Mouse (Mus musculus) forelimb bud, embryonic 11.5 days (tissue): Measurements from ENCODE around the gene Vps51.
A peak's percentile ranks its signal among the peaks of the same experiment; 100 is the strongest.
"Not testable (repeated sequence)": the region's sequence is repeated elsewhere in the genome, so short reads cannot be mapped to it uniquely, and the experiment has no call there.

Experiments used
- DNase-seq: peaks from one replicate; pipeline ENCODE4 v3.0.0-alpha.2; 2012; ENCODE audit warnings: low read depth, low spot score

The Vps51 gene

GRCm38 (mm10) chr19:6047899-6048166 lies 29.2 kb downstream of the Vps51 start:
- no peak for DNase-seq

GRCm38 (mm10) chr19:6047154-6047898 lies 29.7 kb downstream of the Vps51 start:
- no peak for DNase-seq

- DNase-seq: peak; percentile 97
Measured at GRCm38 (mm10) chr19:6046294-6047153, 30.5 kb downstream of the Vps51 start, which contains the start of gene Syvn1. Gene Syvn1, plus strand, starts transcription at chr19:6046576.

GRCm38 (mm10) chr19:6045366-6046293 lies 31.4 kb downstream of the Vps51 start:
- DNase-seq: no peak

GRCm38 (mm10) chr19:6044102-6044501 lies 32.9 kb downstream of the Vps51 start:
- not testable (repeated sequence) for DNase-seq

DNA sequence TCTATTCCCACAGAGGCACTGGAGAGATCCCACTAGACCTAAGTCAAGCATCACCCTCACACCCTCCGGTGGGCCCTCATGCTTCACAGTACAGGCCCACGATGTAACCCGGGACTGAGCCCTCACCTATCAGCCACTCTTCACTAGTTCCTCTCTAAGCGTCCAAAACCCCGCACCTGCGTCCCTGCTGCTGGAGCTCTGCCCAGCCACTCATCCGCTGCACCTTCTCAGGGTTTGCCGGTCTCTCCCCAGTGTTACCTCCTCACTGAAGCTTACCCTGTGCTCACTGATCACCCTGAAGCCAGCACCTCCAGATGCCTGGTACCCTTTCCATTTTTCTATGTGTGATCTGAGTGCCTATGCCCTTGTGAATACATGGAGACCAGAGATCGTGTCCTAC lies 34.7 kb downstream of the Vps51 start:
- no peak for DNase-seq

DNA sequence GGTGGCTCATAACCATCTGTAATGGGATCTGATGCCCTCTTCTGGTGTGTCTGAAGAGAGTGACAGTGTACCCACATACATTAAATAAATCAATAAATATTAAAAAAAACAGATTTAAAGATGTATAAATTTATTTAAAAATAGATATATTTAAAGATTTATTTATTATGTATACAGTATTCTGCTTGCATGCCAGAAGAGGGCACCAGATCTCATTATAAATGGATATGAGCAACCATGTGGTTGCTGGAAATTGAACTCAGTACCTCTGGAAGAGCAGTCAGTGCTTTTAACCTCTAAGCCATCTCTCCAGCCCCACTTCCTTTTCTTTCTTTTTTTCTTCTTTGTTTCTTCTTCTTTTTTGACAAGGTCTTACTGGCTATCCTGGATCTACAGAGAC lies 37.0 kb downstream of the Vps51 start:
- no peak for DNase-seq

DNA sequence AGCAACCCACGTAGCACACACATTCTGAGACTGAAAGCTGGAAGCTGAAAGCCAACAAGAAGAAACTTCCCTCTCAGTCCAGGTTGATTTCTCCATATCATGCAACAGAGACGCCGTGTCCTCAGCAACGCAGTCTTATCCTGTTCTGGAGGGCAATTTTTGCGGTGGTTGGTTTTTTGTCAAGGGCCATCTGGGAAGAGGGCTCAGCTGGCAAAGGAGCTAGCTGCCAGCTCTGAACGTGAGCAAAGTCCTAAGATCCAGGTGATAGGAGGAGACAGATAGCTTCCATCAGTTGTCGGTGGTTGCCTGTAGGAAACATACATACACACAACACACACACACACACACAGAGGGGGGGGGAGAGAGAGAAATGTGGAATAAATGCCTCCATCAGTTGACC lies 38.7 kb downstream of the Vps51 start:
- no peak for DNase-seq

GRCm38 (mm10) chr19:6037695-6038094 lies 39.3 kb downstream of the Vps51 start:
- no peak for DNase-seq

DNA sequence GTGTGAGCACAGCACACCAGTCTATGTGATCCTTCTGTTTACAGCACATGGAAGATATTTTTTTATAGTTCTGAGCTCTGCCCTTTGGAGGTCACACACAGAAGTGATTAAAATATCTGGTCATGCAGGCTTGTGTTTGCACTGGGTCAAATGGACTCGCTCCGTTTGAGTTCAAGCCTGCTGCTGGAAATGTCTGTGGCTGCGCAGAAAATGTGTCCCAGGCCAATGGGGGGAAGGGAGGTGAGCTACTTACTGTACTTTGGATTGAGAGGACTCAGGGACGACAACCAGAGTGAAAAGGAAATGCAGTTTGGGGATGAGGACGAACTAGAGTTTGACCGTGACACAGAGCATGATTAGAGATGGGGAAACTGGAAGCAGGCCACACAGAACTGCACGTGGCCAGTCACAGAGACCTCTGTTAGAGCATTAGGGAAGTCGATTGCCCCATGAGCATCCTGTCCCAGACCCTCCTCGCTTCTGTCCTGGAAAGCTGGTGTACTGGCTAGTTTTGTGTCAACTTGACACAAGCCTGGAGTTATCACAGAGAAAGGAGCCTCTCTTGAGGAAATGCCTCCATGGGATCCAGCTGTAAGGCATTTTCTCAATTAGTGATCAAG lies 41.0 kb downstream of the Vps51 start:
- DNase-seq: no peak

- DNase-seq: no peak
Measured at GRCm38 (mm10) chr19:6030520-6031280, 46.3 kb downstream of the Vps51 start.

DNA sequence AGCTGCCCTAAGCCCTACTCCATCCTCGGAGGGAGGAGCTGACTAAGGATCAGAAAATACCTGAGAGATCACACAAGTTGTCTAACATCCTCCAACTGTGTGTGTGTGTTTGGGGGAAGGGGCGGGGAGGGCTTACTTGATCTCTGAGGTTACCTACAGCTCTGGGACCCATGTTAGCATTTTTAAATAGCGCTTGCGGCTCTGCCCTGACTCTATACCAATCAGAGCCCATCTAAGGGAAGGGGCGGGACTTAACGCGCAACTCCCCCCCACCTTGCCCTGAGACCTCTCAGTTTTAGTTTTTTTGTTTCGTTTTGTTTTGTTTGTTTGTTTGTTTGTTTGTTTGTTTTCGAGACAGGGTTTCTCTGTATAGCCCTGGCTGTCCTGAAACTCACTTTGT lies 47.6 kb downstream of the Vps51 start:
- DNase-seq: no peak

- no peak for DNase-seq
Measured at GRCm38 (mm10) chr19:6028991-6029390, 48.0 kb downstream of the Vps51 start.

DNA sequence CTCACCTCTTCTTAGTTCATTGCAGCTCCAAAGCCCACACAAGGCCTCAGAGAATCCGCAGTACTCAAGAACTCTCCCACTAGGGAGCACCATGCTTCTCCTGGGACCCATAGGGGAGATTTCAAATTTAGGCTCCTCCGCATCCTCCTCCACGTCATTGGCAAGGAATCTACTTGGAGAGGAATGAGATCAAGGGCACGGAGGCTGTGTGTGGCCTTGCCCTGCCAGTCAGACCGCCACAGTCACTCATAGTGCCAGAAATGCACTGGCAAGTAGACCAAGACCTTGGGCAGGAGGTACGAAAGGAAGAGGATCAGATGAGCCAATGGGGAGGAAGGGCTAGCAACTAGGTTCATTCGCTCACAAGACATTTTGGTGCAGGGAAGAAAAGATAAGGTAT lies 53.1 kb downstream of the Vps51 start:
- DNase-seq: no peak

- no peak for DNase-seq
Measured at GRCm38 (mm10) chr19:6023059-6023458, 54.0 kb downstream of the Vps51 start.

DNA sequence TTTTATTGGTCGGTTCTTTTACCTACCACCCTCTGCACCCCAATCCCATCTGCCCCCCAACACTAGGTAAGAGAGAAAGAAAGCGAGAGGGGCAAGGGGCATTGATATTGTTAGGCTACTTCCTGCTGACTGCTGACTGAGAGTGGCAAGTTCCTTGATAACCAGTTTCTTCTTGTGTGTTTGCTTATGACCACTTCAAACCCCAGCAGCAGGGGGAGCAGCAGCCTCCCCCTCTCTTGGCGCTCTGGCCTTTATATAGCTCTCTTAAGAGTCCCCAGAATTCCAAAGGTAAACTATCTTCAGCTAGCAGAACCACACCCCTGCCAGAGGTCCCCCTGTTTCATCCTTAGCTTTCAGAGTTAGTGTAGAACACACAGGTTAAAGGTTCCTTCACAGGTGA lies 56.8 kb downstream of the Vps51 start:
- no peak for DNase-seq

- DNase-seq: peak; percentile 87
Measured at GRCm38 (mm10) chr19:6018142-6019089, 58.6 kb downstream of the Vps51 start.
